Mouse (Mus musculus) spleen, postnatal 0 days (tissue): ENCODE results near the gene Lce1d. TPM values are rescaled to one million over a fixed set of nuclear protein-coding genes. Genes with fewer than 3 reads are reported as not detected.

Experiments used
- polyA plus RNA-seq: library from polyadenylated mRNA; unstranded; fragments of >200 nt; fragmentation: Nextera tagmentation; extraction: Ambion mirVana; gene quantifications from 2 replicates; pipeline ENCODE4 v1.2.1, GENCODE M21; 2015

Gene Lce1d
- not detected in 2 replicates for polyA plus RNA-seq

GRCm38 (mm10) chr3:92687110-92687509, at the start of gene Lce1d:
Lce1d (minus strand) TSS chr3:92687210.

GRCm38 (mm10) chr3:92720250-92720649, 33.2 kb upstream of the Lce1d start, which contains the start of gene Lce1f:
Lce1f (minus strand) TSS chr3:92720350.

GRCm38 (mm10) chr3:92708974-92709373, 22.0 kb upstream of the Lce1d start, which contains the start of gene Lce1e:
Lce1e (minus strand) TSS chr3:92709074.

GRCm38 (mm10) chr3:92678947-92679346, 8.1 kb downstream of the Lce1d start, which contains the start of gene Lce1c:
Lce1c (plus strand) TSS chr3:92679247.

GRCm38 (mm10) chr3:92670215-92670614, 16.8 kb downstream of the Lce1d start, which contains the start of gene Lce1a2:
Lce1a2 (minus strand) TSS chr3:92670315.

GRCm38 (mm10) chr3:92656826-92657225, 30.2 kb downstream of the Lce1d start, which contains the start of gene Lce1b:
Lce1b (minus strand) TSS chr3:92656926.

GRCm38 (mm10) chr3:92648207-92648606, 38.8 kb downstream of the Lce1d start, which contains the start of gene Lce1a1:
Lce1a1 (minus strand) TSS chr3:92648307.

Other genes starting within 250 kb of the Lce1d start
- not detected in 2 replicates for gene Sprr1b, start 248.4 kb downstream of the Lce1d start, polyA plus RNA-seq
- gene Sprr3, start 228.5 kb downstream of the Lce1d start, polyA plus RNA-seq, result 0.11 TPM in 1 of 2 replicates, not detected in the other
- 0.17 TPM in 1 of 2 replicates, not detected in the other for gene Sprr1a, start 201.3 kb downstream of the Lce1d start, polyA plus RNA-seq
- not detected in 2 replicates for gene Sprr4, start 186.7 kb downstream of the Lce1d start, polyA plus RNA-seq
- not detected in 2 replicates for gene 2310046K23Rik, start 152.7 kb downstream of the Lce1d start, polyA plus RNA-seq
- 0.12 and 0.19 TPM in 2 replicates for gene Ivl, start 113.5 kb downstream of the Lce1d start, polyA plus RNA-seq
- gene Smcp, start 98.2 kb downstream of the Lce1d start, polyA plus RNA-seq, result not detected in 2 replicates
- not detected in 2 replicates for gene 2210017I01Rik, start 79.7 kb downstream of the Lce1d start, polyA plus RNA-seq
- not detected in 2 replicates for gene Lce6a, start 65.5 kb downstream of the Lce1d start, polyA plus RNA-seq
- gene Lce1a1, start 38.9 kb downstream of the Lce1d start, polyA plus RNA-seq, result not detected in 2 replicates
- not detected in 2 replicates for gene Lce1b, start 30.3 kb downstream of the Lce1d start, polyA plus RNA-seq
- not detected in 2 replicates for gene Lce1a2, start 16.9 kb downstream of the Lce1d start, polyA plus RNA-seq
- gene Lce1c, start 8.0 kb downstream of the Lce1d start, polyA plus RNA-seq, result 0.17 TPM in 1 of 2 replicates, not detected in the other
- not detected in 2 replicates for gene Lce1e, start 21.9 kb upstream of the Lce1d start, polyA plus RNA-seq
- not detected in 2 replicates for gene Lce1f, start 33.1 kb upstream of the Lce1d start, polyA plus RNA-seq
- not detected in 2 replicates for gene Gm38119, start 51.9 kb upstream of the Lce1d start, polyA plus RNA-seq
- gene Lce1g, start 65.1 kb upstream of the Lce1d start, polyA plus RNA-seq, result not detected in 2 replicates
- gene Lce1h, start 77.9 kb upstream of the Lce1d start, polyA plus RNA-seq, result not detected in 2 replicates
- not detected in 2 replicates for gene Lce1i, start 91.7 kb upstream of the Lce1d start, polyA plus RNA-seq
- gene Lce1j, start 103.3 kb upstream of the Lce1d start, polyA plus RNA-seq, result not detected in 2 replicates
- gene Lce1k, start 120.7 kb upstream of the Lce1d start, polyA plus RNA-seq, result not detected in 2 replicates
- gene Kprp, start 140.0 kb upstream of the Lce1d start, polyA plus RNA-seq, result not detected in 2 replicates
- not detected in 2 replicates for gene Lce1l, start 164.1 kb upstream of the Lce1d start, polyA plus RNA-seq
- not detected in 2 replicates for gene 2310050C09Rik, start 183.0 kb upstream of the Lce1d start, polyA plus RNA-seq
- gene Lce3a, start 239.0 kb upstream of the Lce1d start, polyA plus RNA-seq, result not detected in 2 replicates
- not detected in 2 replicates for gene Lce3b, start 245.8 kb upstream of the Lce1d start, polyA plus RNA-seq